Mouse (Mus musculus): ENCODE measurements at regions not wholly inside any gene's neighbourhood (a gene's known extent, or its start where the extent isn't known, plus 50 kb on each side); places are given as distances from the start of the nearest gene placed in this dataset.

DNA sequence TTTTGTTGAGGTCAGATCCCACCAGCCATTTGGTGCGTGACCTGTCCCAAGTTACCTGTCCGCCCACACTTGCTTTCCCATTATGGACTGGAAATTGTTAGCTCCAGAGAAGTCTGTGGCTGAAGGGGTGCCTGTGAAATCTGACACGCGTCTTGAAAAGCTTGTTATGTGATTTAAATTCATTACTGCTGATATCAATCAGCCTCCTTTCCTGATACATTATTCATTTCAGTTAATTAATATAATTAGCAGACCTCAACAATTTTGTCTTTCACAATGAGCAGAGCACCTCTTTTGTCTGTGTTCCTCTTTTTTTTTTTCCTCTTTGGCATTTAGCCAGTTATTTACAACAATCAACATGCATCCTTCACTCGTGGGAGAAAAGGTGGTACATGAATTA lies 58.6 kb upstream of the Grip1 start:
- no peak overlapping the region for H3K4me3 ChIP-seq (ENCODE audit: control insufficient read depth, low read depth, low read length)
- no peaks in the 10 kb centered on the region for H3K27me3 ChIP-seq (ENCODE audit: control insufficient read depth, insufficient read depth, low read length)
- TF ChIP-seq POLR2A (IDR thresholded peaks at IDR 0.05; ENCODE audit: control insufficient read depth, low read depth, low read length) (no peak), CTCF (IDR thresholded peaks at IDR 0.05; ENCODE audit: control insufficient read depth, insufficient read depth, insufficient replicate concordance, low read depth, low read length) (no peak)
- no peaks in the 10 kb centered on the region for H3K36me3 ChIP-seq (ENCODE audit: control insufficient read depth, insufficient read depth, low read length)
- H3K4me1 ChIP-seq (ENCODE audit: control insufficient read depth, insufficient read depth, low read length), result no peaks in the 10 kb centered on the region
- H3K27ac ChIP-seq (ENCODE audit: control insufficient read depth, insufficient read depth, low read depth, low read length), result no peak overlapping the region

DNA sequence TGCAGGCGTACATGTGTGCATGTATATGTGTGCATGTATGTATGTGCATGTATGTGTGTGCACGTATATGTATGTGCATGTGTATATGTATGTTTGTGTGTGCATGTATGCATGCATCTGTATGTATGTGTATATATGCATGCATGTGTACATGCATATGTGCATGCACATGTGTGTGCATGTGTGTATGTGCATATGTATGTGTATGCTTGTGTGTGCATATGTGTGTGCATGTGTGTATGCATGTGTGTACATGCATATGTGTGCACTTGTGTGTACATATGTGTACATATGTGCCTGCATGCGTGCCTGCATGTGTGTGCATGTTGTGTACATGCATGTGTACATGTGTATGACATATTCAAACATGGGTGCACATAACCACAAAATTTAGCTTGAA lies 65.7 kb upstream of the Grip1 start:
- no peak overlapping the region for H3K27ac ChIP-seq (ENCODE audit: control insufficient read depth, insufficient read depth, low read depth, low read length)
- H3K36me3 ChIP-seq (ENCODE audit: control insufficient read depth, insufficient read depth, low read length), result no peaks in the 10 kb centered on the region
- no peaks in the 10 kb centered on the region for H3K27me3 ChIP-seq (ENCODE audit: control insufficient read depth, insufficient read depth, low read length)
- TF ChIP-seq POLR2A (IDR thresholded peaks at IDR 0.05; ENCODE audit: control insufficient read depth, low read depth, low read length) (no peak), CTCF (IDR thresholded peaks at IDR 0.05; ENCODE audit: control insufficient read depth, insufficient read depth, insufficient replicate concordance, low read depth, low read length) (no peak)
- H3K4me3 ChIP-seq (ENCODE audit: control insufficient read depth, low read depth, low read length), result no peak overlapping the region
- H3K4me1 ChIP-seq (ENCODE audit: control insufficient read depth, insufficient read depth, low read length), result no peaks in the 10 kb centered on the region

DNA sequence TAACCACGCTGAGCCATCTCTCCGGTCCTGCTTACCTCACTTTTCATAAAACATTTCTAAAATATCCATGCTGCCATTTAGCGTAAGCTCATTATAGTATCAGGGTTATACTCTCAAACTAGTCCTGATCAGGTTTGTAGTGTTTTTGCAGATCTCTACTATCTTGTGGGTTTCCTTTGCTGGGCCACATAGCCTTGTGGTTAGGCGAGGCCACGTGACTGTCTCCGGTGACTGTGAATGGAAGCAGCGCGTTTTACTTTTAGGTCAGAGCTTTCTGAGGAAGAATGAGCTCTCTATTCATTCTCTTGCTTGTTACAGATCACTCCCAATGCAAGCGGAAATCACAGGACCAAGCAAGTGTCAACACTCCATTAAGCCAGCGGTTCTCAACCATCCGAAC lies 71.4 kb upstream of the Grip1 start:
- H3K27ac ChIP-seq (ENCODE audit: control insufficient read depth, insufficient read depth, low read depth, low read length), result no peak overlapping the region
- no peak overlapping the region for H3K4me3 ChIP-seq (ENCODE audit: control insufficient read depth, low read depth, low read length)
- no peaks in the 10 kb centered on the region for H3K27me3 ChIP-seq (ENCODE audit: control insufficient read depth, insufficient read depth, low read length)
- no peaks in the 10 kb centered on the region for H3K4me1 ChIP-seq (ENCODE audit: control insufficient read depth, insufficient read depth, low read length)
- TF ChIP-seq CTCF (IDR thresholded peaks at IDR 0.05; ENCODE audit: control insufficient read depth, insufficient read depth, insufficient replicate concordance, low read depth, low read length) (no peak), POLR2A (IDR thresholded peaks at IDR 0.05; ENCODE audit: control insufficient read depth, low read depth, low read length) (no peak)
- H3K36me3 ChIP-seq (ENCODE audit: control insufficient read depth, insufficient read depth, low read length), result no peaks in the 10 kb centered on the region

DNA sequence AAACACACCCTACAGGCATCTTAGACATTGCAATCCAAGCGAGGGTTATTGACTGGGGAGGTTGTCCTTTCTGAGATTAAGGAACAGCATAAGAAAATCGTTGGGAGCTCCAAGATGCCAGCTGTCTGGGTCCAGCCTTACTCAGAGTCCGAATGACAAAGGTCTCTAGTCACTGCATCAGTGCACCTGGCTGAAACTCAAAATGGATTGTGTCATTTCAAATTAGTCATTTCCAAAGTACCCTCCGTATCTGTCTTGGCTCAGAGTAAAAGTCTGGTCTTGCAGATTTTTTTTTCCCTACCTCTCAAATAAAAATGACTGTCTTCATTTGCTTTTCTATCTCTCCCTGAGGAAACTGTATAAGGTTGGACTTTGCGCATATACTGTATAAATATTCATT lies 85.1 kb upstream of the Grip1 start:
- Histone ChIP-seq H3K4me3 (ENCODE audit: control insufficient read depth, low read depth, low read length) (no peak overlapping the region), H3K27me3 (ENCODE audit: control insufficient read depth, insufficient read depth, low read length) (no peaks in the 10 kb centered on the region), H3K4me1 (ENCODE audit: control insufficient read depth, insufficient read depth, low read length) (no peaks in the 10 kb centered on the region), H3K27ac (ENCODE audit: control insufficient read depth, insufficient read depth, low read depth, low read length) (no peak overlapping the region), H3K36me3 (ENCODE audit: control insufficient read depth, insufficient read depth, low read length) (no peaks in the 10 kb centered on the region)
- TF ChIP-seq CTCF (IDR thresholded peaks at IDR 0.05; ENCODE audit: control insufficient read depth, insufficient read depth, insufficient replicate concordance, low read depth, low read length) (no peak), POLR2A (IDR thresholded peaks at IDR 0.05; ENCODE audit: control insufficient read depth, low read depth, low read length) (no peak)

DNA sequence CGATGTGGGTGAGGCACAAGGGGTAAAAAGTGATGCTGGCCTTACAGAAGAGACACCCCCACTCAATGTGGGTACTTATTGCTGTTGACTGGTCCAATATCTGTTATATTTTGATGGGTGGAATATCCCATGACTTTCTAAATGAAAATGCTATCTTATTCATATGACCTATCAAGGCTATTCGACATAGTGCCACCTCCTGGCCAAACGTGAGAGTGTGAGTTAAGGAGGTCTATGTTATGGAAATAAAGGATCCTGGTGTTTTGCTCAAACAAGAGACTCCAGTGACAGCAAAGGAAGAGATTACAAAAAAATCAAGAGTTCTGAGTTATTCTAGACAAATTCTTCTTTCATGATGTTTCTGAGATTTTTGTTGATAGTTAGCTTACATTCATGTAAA lies 90.0 kb upstream of the Grip1 start:
- H3K27me3 ChIP-seq (ENCODE audit: control insufficient read depth, insufficient read depth, low read length), result no peaks in the 10 kb centered on the region
- TF ChIP-seq POLR2A (IDR thresholded peaks at IDR 0.05; ENCODE audit: control insufficient read depth, low read depth, low read length) (no peak), CTCF (IDR thresholded peaks at IDR 0.05; ENCODE audit: control insufficient read depth, insufficient read depth, insufficient replicate concordance, low read depth, low read length) (no peak)
- no peak overlapping the region for H3K4me3 ChIP-seq (ENCODE audit: control insufficient read depth, low read depth, low read length)
- no peaks in the 10 kb centered on the region for H3K4me1 ChIP-seq (ENCODE audit: control insufficient read depth, insufficient read depth, low read length)
- no peak overlapping the region for H3K27ac ChIP-seq (ENCODE audit: control insufficient read depth, insufficient read depth, low read depth, low read length)
- no peaks in the 10 kb centered on the region for H3K36me3 ChIP-seq (ENCODE audit: control insufficient read depth, insufficient read depth, low read length)

DNA sequence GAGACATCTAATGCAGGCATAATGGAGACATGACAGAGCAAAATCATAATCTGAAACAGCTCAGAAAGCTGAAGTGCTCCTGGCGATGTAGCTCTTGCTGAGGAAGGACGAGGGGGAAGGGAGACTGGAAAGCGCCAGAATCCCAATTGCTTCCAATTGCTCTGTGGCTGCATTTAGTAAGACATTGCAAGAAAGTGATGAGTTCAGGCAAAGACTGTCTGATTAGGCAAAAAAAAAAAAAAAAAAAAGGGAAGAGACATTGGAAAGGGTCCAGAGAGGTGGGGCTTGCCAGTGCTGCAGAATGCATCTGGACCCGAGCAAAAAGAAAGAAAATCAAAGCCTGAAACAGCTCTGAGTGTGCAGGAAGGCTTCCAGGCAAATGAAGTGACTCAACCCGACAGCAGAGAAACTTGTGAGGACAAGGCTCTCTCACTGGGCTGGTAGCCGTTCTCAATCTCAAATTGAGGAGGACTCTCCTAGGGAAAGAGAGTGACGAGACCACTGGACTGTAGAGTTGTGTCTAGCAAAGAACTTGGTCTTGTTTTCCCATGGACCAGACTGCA lies 94.8 kb upstream of the Grip1 start:
- no peaks in the 10 kb centered on the region for H3K4me1 ChIP-seq (ENCODE audit: control insufficient read depth, insufficient read depth, low read length)
- H3K27me3 ChIP-seq (ENCODE audit: control insufficient read depth, insufficient read depth, low read length), result no peaks in the 10 kb centered on the region
- no peaks in the 10 kb centered on the region for H3K36me3 ChIP-seq (ENCODE audit: control insufficient read depth, insufficient read depth, low read length)
- H3K4me3 ChIP-seq (ENCODE audit: control insufficient read depth, low read depth, low read length), result no peak overlapping the region
- H3K27ac ChIP-seq (ENCODE audit: control insufficient read depth, insufficient read depth, low read depth, low read length), result no peak overlapping the region
- no peak for TF ChIP-seq POLR2A (IDR thresholded peaks at IDR 0.05; ENCODE audit: control insufficient read depth, low read depth, low read length)
- no peak for TF ChIP-seq CTCF (IDR thresholded peaks at IDR 0.05; ENCODE audit: control insufficient read depth, insufficient read depth, insufficient replicate concordance, low read depth, low read length)

DNA sequence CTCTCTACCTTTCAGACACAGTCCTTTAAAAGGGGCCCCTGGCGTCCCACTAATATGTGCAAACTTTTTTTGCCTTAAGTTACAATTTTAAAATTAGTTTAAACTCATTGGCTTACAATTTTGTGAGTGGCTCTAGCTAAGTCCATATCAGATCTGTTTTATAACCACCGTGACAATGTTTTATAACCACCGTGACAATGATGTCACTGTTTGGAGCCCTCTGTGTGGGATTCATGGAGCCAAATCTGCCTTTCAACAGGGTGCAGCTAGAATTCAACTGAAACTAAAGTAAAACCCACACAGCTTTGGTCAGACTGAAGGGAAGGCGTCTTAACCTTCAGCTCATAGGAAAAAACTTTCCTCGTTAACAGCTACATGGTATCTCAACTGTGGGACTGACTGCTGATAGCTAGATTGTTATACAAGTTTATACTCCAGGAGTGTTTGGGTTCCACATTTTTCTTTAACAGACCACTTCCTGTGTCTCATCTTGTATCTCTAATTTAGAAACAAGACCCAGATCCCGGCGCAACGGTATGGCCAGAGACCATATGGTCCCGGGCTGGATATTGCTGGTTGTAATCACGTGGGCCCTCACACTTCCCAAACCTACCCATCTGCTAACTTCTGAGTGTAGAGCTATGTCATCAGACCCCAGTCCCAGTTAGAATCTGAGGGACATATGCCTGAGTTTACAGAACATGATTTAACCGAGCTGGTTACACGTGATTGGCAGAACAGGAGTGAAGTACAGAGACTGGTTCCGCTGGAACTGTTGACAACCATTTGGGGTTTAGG lies 102.7 kb upstream of the Cand1 start:
- Histone ChIP-seq H3K27ac (ENCODE audit: control insufficient read depth, insufficient read depth, low read depth, low read length) (no peak overlapping the region), H3K27me3 (ENCODE audit: control insufficient read depth, insufficient read depth, low read length) (no peaks in the 10 kb centered on the region), H3K4me1 (ENCODE audit: control insufficient read depth, insufficient read depth, low read length) (no peaks in the 10 kb centered on the region), H3K36me3 (ENCODE audit: control insufficient read depth, insufficient read depth, low read length) (no peaks in the 10 kb centered on the region), H3K4me3 (ENCODE audit: control insufficient read depth, low read depth, low read length) (no peak overlapping the region)
- no peak for TF ChIP-seq POLR2A (IDR thresholded peaks at IDR 0.05; ENCODE audit: control insufficient read depth, low read depth, low read length)
